16 mouse cellular contexts compared by ENCODE assay signal in the genomic region with DNA sequence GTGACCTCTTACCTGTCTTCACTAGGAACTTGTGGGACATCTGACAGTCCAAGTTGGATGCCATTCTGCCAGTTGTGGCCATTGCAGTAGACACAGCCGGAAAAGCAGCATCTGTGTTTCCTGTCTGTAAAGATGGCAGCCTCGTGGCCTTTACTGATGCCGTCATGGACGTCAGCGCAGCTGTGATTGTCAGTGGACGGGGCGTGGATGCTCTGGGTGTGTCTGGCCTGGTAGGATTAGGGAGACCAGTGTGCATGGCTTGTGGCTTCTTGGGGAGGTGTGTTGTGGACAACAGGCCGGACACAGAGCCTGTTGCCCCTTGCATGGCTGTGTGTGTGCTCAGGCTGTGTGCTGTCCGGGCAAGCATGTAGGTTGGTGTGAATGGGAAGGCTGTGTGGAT.
"Had no signal": no experiment of that assay in that cellular context is flagged by ENCODE, and none has a peak within 500 bp of the region (broad histone marks: within the 10 kb centered on the region; RNA-seq: fewer than 3 reads in every experiment).

No protein-coding gene starts in this region.

- H3K4me1 ChIP-seq: stomach, embryonic 15.5 days had no signal

- H3K4me2 ChIP-seq: neural tube, embryonic 13.5 days; neural tube, embryonic 15.5 days; stomach, embryonic 15.5 days had no signal

- DNase-seq: retina, postnatal 1 day; right cerebral cortex, adult 18-20 months; right cerebral cortex, postnatal 14 days; right cerebral cortex, postnatal 25 days; right cerebral cortex, postnatal 4 days; spleen, adult 18-20 months; thymus, adult 18-20 months; thymus, adult 2 months; thymus, postnatal 14 days; thymus, postnatal 25 days; thymus, postnatal 36 days; thymus, postnatal 4 days had no signal

- H3K36me3 ChIP-seq: neural tube, embryonic 15.5 days; stomach, embryonic 15.5 days had no signal

- H3K4me3 ChIP-seq: neural tube, embryonic 13.5 days; neural tube, embryonic 15.5 days; stomach, embryonic 15.5 days had no signal

- H3K9me3 ChIP-seq: neural tube, embryonic 13.5 days; neural tube, embryonic 15.5 days; stomach, embryonic 15.5 days had no signal

- H3K27ac ChIP-seq: neural tube, embryonic 13.5 days; neural tube, embryonic 15.5 days; stomach, embryonic 15.5 days; stomach, postnatal 0 days had no signal

- H3K27me3 ChIP-seq: neural tube, embryonic 15.5 days; stomach, embryonic 15.5 days had no signal

- H3K9ac ChIP-seq: neural tube, embryonic 13.5 days; neural tube, embryonic 15.5 days; stomach, embryonic 15.5 days had no signal
